Mouse (Mus musculus) heart, adult 2 months (tissue): ENCODE results near the gene Cacna1s. TPM values are rescaled to one million over a fixed set of nuclear protein-coding genes. Genes with fewer than 3 reads are reported as not detected.

Experiments
- DNase-seq, 2 experiments: peaks; one replicate each; pipeline ENCODE4 v3.0.0; 2021
- H3K27ac ChIP-seq: fragments of 200-600 bp; 2 replicates; pipeline ENCODE4 v1.8.1; 2022
- H3K27me3 ChIP-seq: fragments of 200-500 bp; 2 replicates; pipeline ENCODE4 v1.6.1; 2012; ENCODE audit warnings: mild to moderate bottlenecking, low read length, inconsistent platforms, mixed read lengths; ENCODE audit not compliant: control insufficient read depth, insufficient read depth
- H3K36me3 ChIP-seq: fragments of 200-500 bp; 2 replicates; pipeline ENCODE4 v1.6.1; 2012; ENCODE audit warnings: low read length, inconsistent platforms; ENCODE audit not compliant: control insufficient read depth, insufficient read depth
- H3K4me1 ChIP-seq: fragments of 200-500 bp; 2 replicates; pipeline ENCODE4 v1.6.1; 2011; ENCODE audit warnings: low read length; ENCODE audit not compliant: control insufficient read depth, insufficient read depth
- H3K4me3 ChIP-seq: fragments of 200-600 bp; 2 replicates; pipeline ENCODE4 v1.8.1; 2022
- H3K79me2 ChIP-seq: fragments of 200-500 bp; replicated peaks from 2 replicates; pipeline ENCODE4 v1.6.1; 2012; ENCODE audit warnings: mild to moderate bottlenecking, inconsistent platforms, low read length, moderate library complexity, mixed read lengths; ENCODE audit not compliant: control insufficient read depth, insufficient read depth
- H3K9ac ChIP-seq: fragments of 200-500 bp; 2 replicates; pipeline ENCODE4 v1.6.1; 2012; ENCODE audit warnings: low read depth, mild to moderate bottlenecking, control low read depth, inconsistent platforms, low read length, mixed read lengths
- CTCF ChIP-seq: fragments of 200-600 bp; IDR thresholded peaks from 2 replicates; pipeline ENCODE4 v1.8.1; 2022; ENCODE audit warnings: antibody characterized with exemption, mild to moderate bottlenecking, moderate library complexity
- EP300 ChIP-seq: fragments of 200-500 bp; IDR thresholded peaks from 2 replicates; pipeline ENCODE4 v1.6.1; 2011; ENCODE audit warnings: low read depth, low read length, control low read depth; ENCODE audit not compliant: insufficient read depth
- POLR2A ChIP-seq: fragments of 200-500 bp; IDR thresholded peaks from 2 replicates; pipeline ENCODE4 v1.6.1; 2011; ENCODE audit warnings: mild to moderate bottlenecking, low read depth, low read length, control low read depth; ENCODE audit not compliant: insufficient read depth
- WGBS: fragments of 180-500 bp; shearing (Covaris S2); methylation state at CpG from one replicate; pipeline ENCODE4 v1.1.7; 2018; 5-methylcytosine and 5-hydroxymethylcytosine counted together
- intact Hi-C: fragments of 180-260 bp; cut with DNase I; formaldehyde crosslinking; loops from one replicate; pipeline ENCODE4 v1.15.1; 2025
- polyA plus RNA-seq: library from polyadenylated mRNA; depleted of rRNA; stranded (reverse); fragments of >200 nt; gene quantifications from 2 replicates; pipeline ENCODE4 v1.2.3, GENCODE M21; 2012
- total RNA-seq, 2 experiments: library from RNA; stranded (reverse); gene quantifications; 2 replicates each; pipeline ENCODE4 v1.2.3; 2021

Cacna1s gene
- total and polyA plus RNA-seq, 3 experiments, result 8.0 to 11.4 (median 9.1) TPM

- Histone ChIP-seq H3K4me1 (peaks cover 2% of the 10 kb centered on the region), H3K79me2 (no peaks in the 10 kb centered on the region), H3K27me3 (no peaks in the 10 kb centered on the region), H3K9ac (no peak overlapping the region), H3K4me3 (no peak overlapping the region), H3K36me3 (no peaks in the 10 kb centered on the region), H3K27ac (no peak overlapping the region)
- DNase-seq, result no peak
- 93% methylated on average over 8 of the region's 8 CpGs for WGBS
- TF ChIP-seq EP300 (no peak), CTCF (no peak), POLR2A (no peak)
- intact Hi-C loops, result no loop called here
Observed at GRCm38 (mm10) chr1:136122030-136122429, 69.5 kb downstream of the Cacna1s start.

- H3K4me1 ChIP-seq, result peaks cover 6% of the 10 kb centered on the region
- no peaks in the 10 kb centered on the region; the same call in 1 of the 2 replicates for H3K27me3 ChIP-seq
- no peaks in the 10 kb centered on the region for H3K79me2 ChIP-seq
- H3K36me3 ChIP-seq, result no peaks in the 10 kb centered on the region
- no peak overlapping the region for H3K27ac ChIP-seq
- intact Hi-C loops, result no loop called here
- WGBS, result 71% methylated on average over 10 of the region's 10 CpGs
- H3K4me3 ChIP-seq, result no peak overlapping the region
- no peak for DNase-seq
- TF ChIP-seq EP300, result no peak
- TF ChIP-seq POLR2A, result no peak
- no peak for TF ChIP-seq CTCF
- H3K9ac ChIP-seq, result no peak overlapping the region
Observed at GRCm38 (mm10) chr1:136126159-136126765, 73.7 kb downstream of the Cacna1s start.

- WGBS, result 15% methylated on average over 10 of the region's 10 CpGs
- H3K4me3 ChIP-seq, result no peak overlapping the region
- no peak for TF ChIP-seq EP300
- TF ChIP-seq POLR2A, result no peak
- TF ChIP-seq CTCF, result no peak
- H3K9ac ChIP-seq, result no peak overlapping the region
- peak overlapping the region; percentile 9; the same call in 1 of the 2 replicates for H3K27ac ChIP-seq
- H3K79me2 ChIP-seq, result no peaks in the 10 kb centered on the region
- intact Hi-C loops, result no loop called here
- H3K27me3 ChIP-seq, result peaks cover 4% of the 10 kb centered on the region
- peaks cover 6% of the 10 kb centered on the region for H3K4me1 ChIP-seq
- DNase-seq, result peak; percentile 65 to 79
- H3K36me3 ChIP-seq, result no peaks in the 10 kb centered on the region
Observed at GRCm38 (mm10) chr1:136126895-136127294, 74.3 kb downstream of the Cacna1s start.

- no peaks in the 10 kb centered on the region for H3K36me3 ChIP-seq
Observed at GRCm38 (mm10) chr1:136127856-136128255, 75.3 kb downstream of the Cacna1s start.

GRCm38 (mm10) chr1:136128416-136128815 is 75.9 kb downstream of the Cacna1s start:
- H3K4me3 ChIP-seq, result no peak overlapping the region
- no peak overlapping the region for H3K27ac ChIP-seq
- peaks cover 4% of the 10 kb centered on the region for H3K27me3 ChIP-seq
- no peaks in the 10 kb centered on the region for H3K79me2 ChIP-seq
- intact Hi-C loops, result no loop called here
- WGBS, result 67% methylated on average over 5 of the region's 5 CpGs
- H3K9ac ChIP-seq, result no peak overlapping the region
- peaks cover 7% of the 10 kb centered on the region for H3K4me1 ChIP-seq
- DNase-seq, result no peak
- no peaks in the 10 kb centered on the region for H3K36me3 ChIP-seq
- TF ChIP-seq EP300 (no peak), POLR2A (no peak), CTCF (no peak)

More at GRCm38 (mm10) chr1:136127856-136128255, 75.3 kb downstream of the Cacna1s start:
- Histone ChIP-seq H3K79me2 (no peaks in the 10 kb centered on the region), H3K27ac (no peak overlapping the region), H3K9ac (no peak overlapping the region), H3K27me3 (peaks cover 4% of the 10 kb centered on the region), H3K4me3 (no peak overlapping the region), H3K4me1 (peaks cover 7% of the 10 kb centered on the region)
- TF ChIP-seq CTCF (no peak), EP300 (no peak), POLR2A (no peak)
- intact Hi-C loops, result no loop called here
- WGBS, result 32% methylated on average over 3 of the region's 3 CpGs
- no peak for DNase-seq

- Histone ChIP-seq H3K36me3 (no peaks in the 10 kb centered on the region), H3K4me1 (peaks cover 11% of the 10 kb centered on the region), H3K9ac (no peak overlapping the region), H3K27ac (no peak overlapping the region), H3K27me3 (peaks cover 4% of the 10 kb centered on the region), H3K79me2 (no peaks in the 10 kb centered on the region), H3K4me3 (no peak overlapping the region)
- TF ChIP-seq CTCF, result no peak
- DNase-seq, result no peak
- WGBS, result 70% methylated on average over 4 of the region's 4 CpGs
- intact Hi-C loops, result no loop called here
Observed at GRCm38 (mm10) chr1:136128944-136129589, 76.5 kb downstream of the Cacna1s start.
